Mouse (Mus musculus) cortical plate, adult 2 months (tissue): ENCODE results near the gene Plekha8.

Experiments used
- CTCF ChIP-seq: fragments of 200-500 bp; IDR thresholded peaks from 2 replicates; pipeline ENCODE4 v1.5.1; 2011; ENCODE audit warnings: mild to moderate bottlenecking, control low read depth, low read length; ENCODE audit not compliant: insufficient read depth; ENCODE audit errors: extremely low read depth
- POLR2A ChIP-seq: fragments of 200-500 bp; IDR thresholded peaks from 2 replicates; pipeline ENCODE4 v1.6.1; 2011; ENCODE audit warnings: mild to moderate bottlenecking, low read length, control low read depth; ENCODE audit not compliant: insufficient read depth; ENCODE audit errors: extremely low read depth

GRCm38 (mm10) chr6:54595330-54595878 lies 493 bp downstream of the Plekha8 start:
- no peak for TF ChIP-seq CTCF
- no peak for TF ChIP-seq POLR2A
